Mouse (Mus musculus): ENCODE results near the gene 4930404H24Rik. TPM values are rescaled to one million over a fixed set of nuclear protein-coding genes. Genes with fewer than 3 reads are reported as not detected.

4930404H24Rik gene
- total RNA-seq, 1 experiment from 2014 or later: not detected

DNA sequence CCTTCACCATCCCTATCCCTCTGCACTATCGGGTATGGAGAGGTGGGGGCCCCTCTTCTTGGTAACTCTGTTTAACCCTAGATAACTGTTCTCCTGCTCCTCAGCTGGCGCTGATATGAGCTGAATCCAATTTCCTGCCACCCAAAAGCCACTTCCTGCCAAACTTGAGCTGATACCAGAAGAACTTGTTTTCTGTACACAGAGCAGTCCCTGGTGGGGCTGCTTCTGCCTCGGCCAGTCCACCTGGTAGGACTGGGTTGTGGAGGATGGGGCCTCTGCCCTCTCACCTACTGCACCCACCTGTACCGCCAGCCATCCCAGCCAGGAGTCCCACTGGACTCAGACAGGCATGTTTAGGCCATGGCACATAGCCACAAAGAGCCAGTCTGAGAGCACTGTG lies 3.2 kb downstream of the 4930404H24Rik start:
- ATAC-seq (replicated peaks in 1 of 2; ENCODE audit: insufficient read depth in 1 of 2, low FRiP score in 2 of 2, low TSS enrichment in 1 of 2, low read depth in 1 of 2, poor library complexity in 2 of 2, severe bottlenecking in 2 of 2): peak; percentile 9 to 13; a peak in 2 of 4 replicates

DNA sequence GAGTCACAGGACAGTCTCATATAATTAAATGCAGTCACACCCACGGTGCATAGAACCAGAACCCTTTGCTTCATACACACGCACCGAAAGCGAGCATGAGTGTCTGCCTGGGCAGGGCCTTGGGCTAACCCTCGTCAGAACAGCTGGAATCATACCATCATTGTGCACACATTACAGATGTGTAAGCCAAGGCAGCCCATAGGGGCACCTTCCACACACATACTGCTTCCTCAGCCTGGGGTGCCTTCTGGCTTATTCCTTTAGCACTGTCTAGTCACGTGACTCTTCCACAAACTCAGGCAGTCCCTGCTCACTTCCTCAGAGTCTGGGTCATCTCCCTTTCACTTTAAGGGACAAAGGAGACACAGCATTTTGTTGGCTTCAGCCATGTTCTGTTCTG lies 3.7 kb downstream of the 4930404H24Rik start:
- ATAC-seq (replicated peaks in 1 of 2; ENCODE audit: insufficient read depth in 1 of 2, low FRiP score in 2 of 2, low TSS enrichment in 1 of 2, low read depth in 1 of 2, poor library complexity in 2 of 2, severe bottlenecking in 2 of 2): no peak; a peak in 1 of 4 replicates

DNA sequence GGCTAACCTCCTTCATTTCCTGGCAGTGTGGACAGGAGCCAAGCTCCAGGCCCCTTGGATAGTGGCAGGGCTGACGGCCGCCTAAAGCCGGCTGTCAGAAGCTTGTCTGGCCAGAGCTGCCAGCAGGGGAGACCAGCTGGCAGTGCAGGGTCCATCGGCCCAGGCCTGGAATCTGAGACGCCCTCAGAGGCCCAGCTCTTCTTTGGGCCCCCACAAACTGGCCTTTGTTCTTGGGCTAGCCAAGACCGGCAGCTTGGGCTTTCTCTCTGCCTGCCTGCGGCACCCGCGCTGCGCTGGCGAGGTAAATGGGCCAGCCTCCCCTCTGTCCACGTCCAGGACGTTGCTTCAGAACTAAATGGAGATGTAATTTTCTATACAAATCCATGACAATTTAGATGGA lies 4.3 kb downstream of the 4930404H24Rik start:
- no peak for ATAC-seq (replicated peaks in 1 of 2; ENCODE audit: insufficient read depth in 1 of 2, low FRiP score in 2 of 2, low TSS enrichment in 1 of 2, low read depth in 1 of 2, poor library complexity in 2 of 2, severe bottlenecking in 2 of 2)

DNA sequence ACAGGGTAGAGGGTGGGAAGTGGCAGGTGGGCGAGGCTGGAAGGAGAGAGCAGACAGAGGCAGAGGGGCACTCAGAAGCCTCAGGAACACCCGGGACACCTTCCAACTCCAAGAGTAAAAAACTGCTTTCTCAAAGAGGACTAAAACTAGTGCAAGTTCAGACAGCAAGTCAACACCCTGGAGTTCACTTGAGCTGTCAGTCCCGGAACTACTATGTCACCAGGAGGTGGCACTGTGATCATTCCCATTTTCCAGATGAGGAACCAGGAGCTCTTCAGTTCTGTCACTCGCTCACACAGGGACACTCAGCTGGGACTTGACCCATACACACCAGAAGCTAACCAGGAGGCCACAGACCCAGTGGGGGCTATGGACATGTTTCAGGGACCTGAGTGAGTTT lies 6.6 kb downstream of the 4930404H24Rik start:
- ATAC-seq (replicated peaks in 1 of 2; ENCODE audit: insufficient read depth in 1 of 2, low FRiP score in 2 of 2, low TSS enrichment in 1 of 2, low read depth in 1 of 2, poor library complexity in 2 of 2, severe bottlenecking in 2 of 2): no peak

DNA sequence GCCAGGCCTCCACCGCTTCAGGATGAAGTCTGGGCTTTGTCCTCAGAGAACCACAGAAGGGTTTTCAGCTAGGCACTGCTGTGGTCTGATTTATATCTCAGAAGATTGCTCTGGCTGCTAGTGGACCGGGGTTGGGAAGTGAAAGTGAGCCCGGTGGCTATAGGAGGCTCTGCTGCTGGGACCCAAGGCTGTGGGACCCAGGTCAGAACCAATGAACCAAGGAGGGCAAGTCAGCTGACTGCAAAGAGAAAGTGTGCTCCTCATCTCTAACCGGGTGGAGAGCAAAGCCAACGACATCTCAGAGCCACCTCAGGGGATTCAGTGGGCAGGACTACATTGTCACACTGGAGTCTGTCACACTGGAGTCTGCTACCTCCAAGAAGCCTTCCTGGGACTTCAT lies 13.8 kb downstream of the 4930404H24Rik start:
- no peak for ATAC-seq (replicated peaks in 1 of 2; ENCODE audit: insufficient read depth in 1 of 2, low FRiP score in 2 of 2, low TSS enrichment in 1 of 2, low read depth in 1 of 2, poor library complexity in 2 of 2, severe bottlenecking in 2 of 2)

DNA sequence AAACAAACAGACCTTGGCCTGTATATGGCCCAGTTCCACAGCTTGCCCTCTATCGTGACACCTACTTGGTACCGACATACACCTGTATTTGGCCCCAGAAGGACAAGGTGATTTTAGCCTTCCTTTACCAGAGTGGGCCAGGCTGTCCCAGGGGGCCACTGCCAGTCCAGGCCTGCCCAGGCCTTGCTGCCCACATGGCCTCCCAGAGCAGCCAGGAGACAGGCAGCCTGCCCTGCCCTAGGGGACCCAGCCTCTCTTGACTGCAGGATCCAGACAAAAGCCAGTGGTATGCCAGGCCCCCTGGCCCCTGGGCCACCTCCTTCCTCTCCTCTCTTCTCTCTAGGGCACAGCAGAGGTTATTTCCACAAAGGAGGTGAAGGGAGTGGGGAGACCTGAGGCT lies 15.4 kb downstream of the 4930404H24Rik start:
- no peak for ATAC-seq (replicated peaks in 1 of 2; ENCODE audit: insufficient read depth in 1 of 2, low FRiP score in 2 of 2, low TSS enrichment in 1 of 2, low read depth in 1 of 2, poor library complexity in 2 of 2, severe bottlenecking in 2 of 2)

DNA sequence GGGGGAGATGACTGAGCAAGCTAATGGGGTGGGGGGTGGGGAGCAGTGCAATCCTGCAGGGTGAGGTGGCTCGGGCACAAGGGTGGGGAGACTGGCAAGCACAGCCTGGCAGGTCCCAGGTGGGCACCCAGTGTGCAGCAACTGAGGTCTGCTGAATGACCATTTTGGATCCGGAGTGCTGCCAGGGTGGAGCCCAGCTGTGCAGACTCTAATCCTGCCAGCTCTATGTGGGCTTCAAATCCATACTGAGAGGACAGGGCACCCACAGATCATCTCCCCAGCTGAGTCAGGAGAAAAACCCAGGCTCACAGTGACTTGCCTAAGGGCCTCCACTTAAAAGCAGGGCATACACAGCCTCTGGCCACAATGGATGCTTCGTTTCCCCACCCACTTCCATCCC lies 15.8 kb downstream of the 4930404H24Rik start:
- no peak for ATAC-seq (replicated peaks in 1 of 2; ENCODE audit: insufficient read depth in 1 of 2, low FRiP score in 2 of 2, low TSS enrichment in 1 of 2, low read depth in 1 of 2, poor library complexity in 2 of 2, severe bottlenecking in 2 of 2)

DNA sequence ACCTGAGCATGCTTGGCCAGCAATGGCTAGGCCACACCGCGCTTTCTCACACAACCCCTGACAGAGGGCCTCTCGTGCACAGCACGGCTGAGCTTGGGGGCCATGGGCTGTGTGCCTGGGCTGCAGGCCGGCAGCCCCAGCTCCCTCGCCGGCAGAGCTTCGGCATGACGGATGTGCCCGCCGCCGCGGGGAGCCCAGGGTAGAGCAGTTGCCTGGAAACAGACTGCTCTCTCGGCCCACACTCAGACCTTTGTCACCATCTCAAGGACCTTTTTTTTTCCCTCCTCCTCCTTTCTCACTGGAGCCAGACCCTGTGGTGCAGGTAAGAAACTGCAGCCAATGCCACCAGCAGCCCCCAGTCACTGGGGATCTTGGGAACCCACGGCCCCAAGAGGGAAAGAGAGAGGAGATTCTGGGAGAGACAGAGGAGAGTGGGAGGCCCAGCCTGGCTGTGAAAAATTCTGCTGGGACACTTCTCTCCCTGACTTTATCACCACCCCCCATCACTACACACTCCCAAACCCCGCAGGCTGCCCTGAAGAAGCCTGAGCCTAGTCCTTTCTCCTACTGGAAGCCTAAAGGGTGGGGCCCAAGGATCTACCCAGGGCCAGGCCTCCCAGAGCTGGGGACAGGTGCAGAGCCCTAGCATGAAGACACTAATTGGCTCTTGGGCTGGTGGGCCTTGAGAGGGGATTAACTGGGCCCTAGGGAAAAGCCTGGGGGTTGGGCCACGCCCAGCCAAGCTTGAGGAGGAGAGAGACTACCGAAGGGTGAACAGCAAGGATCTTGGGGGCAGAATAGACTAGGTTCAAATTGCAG lies 16.8 kb downstream of the 4930404H24Rik start:
- ATAC-seq (replicated peaks in 1 of 2; ENCODE audit: insufficient read depth in 1 of 2, low FRiP score in 2 of 2, low TSS enrichment in 1 of 2, low read depth in 1 of 2, poor library complexity in 2 of 2, severe bottlenecking in 2 of 2): peak; percentile 63 to 65; a peak in 3 of 4 replicates

DNA sequence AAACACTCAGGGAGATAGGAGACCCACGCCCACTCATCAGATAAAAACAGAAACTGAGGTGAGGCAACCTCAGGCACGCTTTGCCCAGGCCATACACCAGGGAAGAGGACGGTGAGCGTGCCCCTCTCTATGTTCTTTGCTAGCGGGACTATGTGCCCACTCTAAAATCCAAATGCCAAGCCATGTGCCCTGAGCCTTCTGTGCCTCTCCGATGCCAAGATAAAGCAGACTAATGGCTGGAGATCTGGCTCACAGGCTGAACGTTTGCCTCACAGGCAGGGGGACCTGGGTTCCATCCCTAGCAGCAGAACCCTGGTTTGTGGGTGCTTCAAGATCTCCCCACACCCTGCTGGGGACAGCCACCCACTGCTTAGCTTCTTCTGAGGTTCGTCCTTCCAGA lies 17.5 kb downstream of the 4930404H24Rik start:
- ATAC-seq (replicated peaks in 1 of 2; ENCODE audit: insufficient read depth in 1 of 2, low FRiP score in 2 of 2, low TSS enrichment in 1 of 2, low read depth in 1 of 2, poor library complexity in 2 of 2, severe bottlenecking in 2 of 2): no peak

DNA sequence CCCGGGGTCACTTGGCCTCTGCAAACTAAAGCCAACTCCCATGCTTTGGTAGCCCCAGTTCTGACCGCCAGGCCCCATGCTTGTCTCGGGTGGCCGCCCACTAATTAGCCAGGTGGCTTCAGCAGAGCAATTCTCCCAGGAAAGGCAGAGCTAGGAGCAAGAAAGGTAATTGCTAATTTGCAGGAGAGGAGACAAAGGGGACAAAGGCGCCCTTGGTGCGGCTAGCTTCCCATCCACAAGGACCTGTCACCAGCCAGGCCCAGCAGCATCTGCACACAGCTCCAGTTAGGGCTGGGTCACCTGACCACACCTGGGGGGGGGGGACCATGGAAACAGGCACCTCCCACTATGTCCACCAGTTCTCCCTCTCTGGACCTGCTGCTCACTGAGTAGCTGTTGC lies 19.0 kb downstream of the 4930404H24Rik start:
- no peak for ATAC-seq (replicated peaks in 1 of 2; ENCODE audit: insufficient read depth in 1 of 2, low FRiP score in 2 of 2, low TSS enrichment in 1 of 2, low read depth in 1 of 2, poor library complexity in 2 of 2, severe bottlenecking in 2 of 2)

DNA sequence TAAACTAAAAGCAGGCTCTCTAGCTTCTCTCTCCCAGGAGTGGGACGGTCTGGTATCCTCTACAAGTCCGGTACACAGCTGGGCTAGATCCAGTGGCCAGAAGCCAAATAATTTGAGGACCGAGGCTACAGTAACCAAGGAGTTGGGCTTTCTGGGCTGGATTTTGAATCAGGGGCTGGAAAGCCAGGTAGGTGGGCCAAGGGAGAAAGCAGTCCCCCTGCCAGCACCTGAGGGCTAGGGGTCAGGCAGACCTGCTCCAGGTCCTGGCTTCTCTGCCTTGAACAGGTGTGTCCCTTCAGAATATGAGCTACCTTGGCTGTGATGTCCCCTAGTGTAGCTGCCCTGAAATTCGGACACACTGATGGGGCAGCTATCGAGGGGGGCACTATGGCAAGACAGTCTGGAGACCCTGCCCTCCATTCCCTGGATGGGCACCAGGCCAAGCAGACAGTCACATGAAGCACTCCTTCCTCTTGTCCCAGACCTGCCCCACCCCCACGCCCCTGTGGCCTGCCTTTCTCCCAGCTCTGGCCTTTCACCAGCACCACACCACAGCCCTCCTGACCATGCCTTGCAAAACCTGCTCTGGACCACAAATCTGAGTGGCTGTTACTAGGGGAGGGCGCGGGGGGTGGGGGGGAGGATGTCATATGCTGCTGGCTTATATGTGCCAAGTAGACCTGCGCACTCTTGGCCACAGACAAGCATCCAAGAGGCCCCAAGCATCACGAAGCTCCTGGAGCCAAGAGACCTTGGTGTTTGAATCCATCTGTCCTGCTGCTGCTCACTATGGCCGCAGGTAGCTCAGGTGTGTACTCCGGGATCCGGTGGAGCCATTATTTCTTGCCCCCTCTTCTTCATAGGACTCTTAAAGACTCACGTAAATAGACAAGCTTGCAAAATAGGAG lies 20.1 kb downstream of the 4930404H24Rik start:
- no peak for ATAC-seq (replicated peaks in 1 of 2; ENCODE audit: insufficient read depth in 1 of 2, low FRiP score in 2 of 2, low TSS enrichment in 1 of 2, low read depth in 1 of 2, poor library complexity in 2 of 2, severe bottlenecking in 2 of 2)

DNA sequence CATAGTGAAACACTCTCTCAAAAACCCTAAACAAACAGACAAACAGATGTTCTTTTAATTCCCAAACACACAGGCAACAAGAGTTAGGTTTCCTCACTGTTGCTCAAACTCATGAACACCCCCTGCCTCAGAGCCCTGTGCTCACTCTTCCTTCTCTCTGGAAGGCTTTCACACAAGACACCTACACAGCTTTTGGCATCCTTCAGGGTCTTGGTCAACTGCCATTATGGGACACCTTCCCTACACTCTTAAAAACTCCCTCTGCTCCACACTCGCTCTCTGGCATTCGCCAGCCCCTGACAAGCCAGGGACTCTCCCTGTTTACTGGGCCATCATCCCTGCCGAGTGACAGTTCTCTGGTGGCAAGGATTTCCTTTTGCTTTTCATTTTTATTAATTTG lies 21.4 kb downstream of the 4930404H24Rik start:
- ATAC-seq (replicated peaks in 1 of 2; ENCODE audit: insufficient read depth in 1 of 2, low FRiP score in 2 of 2, low TSS enrichment in 1 of 2, low read depth in 1 of 2, poor library complexity in 2 of 2, severe bottlenecking in 2 of 2): no peak

DNA sequence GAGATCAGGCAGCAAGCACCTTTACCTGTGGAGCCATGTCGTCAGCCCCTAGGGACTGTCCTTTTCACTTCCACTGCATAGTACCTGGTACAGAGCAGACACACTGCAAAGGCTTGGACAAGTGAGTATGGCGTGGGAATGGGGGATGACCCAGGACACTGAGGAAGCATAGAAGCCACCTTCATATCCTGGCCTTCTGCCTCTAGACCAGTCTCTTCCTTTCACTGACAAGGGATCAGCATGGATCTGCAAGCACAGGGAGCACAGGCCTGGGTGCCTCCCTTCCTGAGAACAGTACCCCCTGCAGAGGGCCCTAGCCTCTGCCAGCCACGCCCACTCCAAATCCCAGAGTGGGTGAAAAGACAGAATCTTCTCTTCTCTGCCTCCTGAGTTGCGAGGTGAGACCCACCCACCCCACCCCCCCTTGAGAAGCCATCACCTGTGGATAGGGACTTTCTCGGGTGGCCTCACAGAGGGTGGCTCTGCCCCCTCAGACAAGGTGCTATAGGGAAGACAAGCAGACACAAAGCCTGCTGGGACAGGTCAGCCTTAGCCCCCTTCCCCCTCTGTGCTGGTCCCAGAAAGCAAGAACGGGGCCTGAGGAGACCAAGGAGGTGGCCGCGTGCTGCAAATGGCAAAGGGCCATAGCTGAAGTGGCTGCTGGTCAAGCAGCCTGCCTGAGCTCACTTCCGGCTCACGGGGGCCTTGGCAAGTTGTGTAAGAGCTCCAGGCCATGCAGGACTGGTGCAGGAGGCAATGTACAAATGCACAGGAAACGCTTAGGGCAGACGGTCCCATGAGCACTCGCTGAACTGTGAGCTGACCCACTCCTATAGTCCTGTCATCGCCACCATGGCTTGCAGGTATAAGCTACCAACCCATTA lies 22.1 kb downstream of the 4930404H24Rik start:
- ATAC-seq (replicated peaks in 1 of 2; ENCODE audit: insufficient read depth in 1 of 2, low FRiP score in 2 of 2, low TSS enrichment in 1 of 2, low read depth in 1 of 2, poor library complexity in 2 of 2, severe bottlenecking in 2 of 2): no peak

DNA sequence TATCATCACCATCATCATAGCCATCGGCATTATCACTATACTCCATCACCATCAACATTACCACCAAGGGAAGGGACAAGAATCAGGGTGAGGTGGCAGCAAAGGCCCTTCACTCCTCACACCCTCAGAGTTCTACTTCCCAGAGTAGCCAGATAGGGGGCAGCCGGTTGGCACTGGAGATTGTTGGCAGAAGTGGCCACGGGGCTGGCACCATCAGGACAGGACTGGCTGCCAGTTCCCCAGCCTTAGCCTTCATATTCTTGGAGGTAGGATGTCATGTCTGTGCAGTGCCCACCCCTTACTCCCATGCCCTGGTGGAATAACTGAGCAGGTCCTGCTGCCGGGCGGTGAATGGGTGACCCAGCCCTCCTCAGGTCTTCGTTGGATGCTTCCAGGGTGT lies 23.0 kb downstream of the 4930404H24Rik start:
- ATAC-seq (replicated peaks in 1 of 2; ENCODE audit: insufficient read depth in 1 of 2, low FRiP score in 2 of 2, low TSS enrichment in 1 of 2, low read depth in 1 of 2, poor library complexity in 2 of 2, severe bottlenecking in 2 of 2): no peak

DNA sequence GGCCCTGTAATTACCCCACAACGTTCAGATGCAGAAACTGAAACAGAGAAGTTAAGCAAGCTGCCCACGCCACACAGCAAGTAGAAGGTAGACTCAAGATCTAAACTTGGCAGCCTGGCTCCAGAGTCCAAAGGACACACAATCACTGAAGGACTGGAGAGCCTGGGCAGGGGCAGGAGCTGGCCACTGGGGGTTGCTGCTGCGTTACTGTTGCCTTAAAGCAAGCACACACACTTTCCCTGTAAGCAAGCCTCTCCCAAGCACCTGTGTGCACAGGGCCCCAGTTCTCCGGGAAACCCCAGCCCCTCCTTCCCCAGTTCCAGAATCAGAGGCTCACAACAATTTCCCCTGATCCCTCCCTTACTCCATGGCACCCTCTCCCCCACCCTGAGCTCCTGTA lies 24.4 kb downstream of the 4930404H24Rik start:
- no peak for ATAC-seq (replicated peaks in 1 of 2; ENCODE audit: insufficient read depth in 1 of 2, low FRiP score in 2 of 2, low TSS enrichment in 1 of 2, low read depth in 1 of 2, poor library complexity in 2 of 2, severe bottlenecking in 2 of 2)

DNA sequence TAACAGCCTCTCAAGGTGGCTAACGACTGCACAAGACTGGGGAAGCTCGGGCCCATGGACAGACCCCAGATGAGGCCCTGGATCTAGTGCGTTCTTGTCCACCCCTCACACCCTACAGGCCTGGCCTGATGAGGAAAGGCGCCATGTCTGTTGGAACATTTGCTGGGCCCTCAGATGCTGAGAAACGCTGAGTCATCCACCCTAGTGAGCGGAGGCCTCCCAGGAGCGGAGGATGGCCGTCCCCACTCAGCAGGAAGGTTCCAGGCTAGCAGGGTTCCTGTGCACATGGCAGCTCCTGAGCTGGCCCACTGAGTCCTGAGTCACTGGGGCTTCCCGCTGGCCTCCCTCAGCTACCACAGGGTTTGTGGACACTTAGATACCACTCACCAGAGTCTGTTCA lies 27.5 kb downstream of the 4930404H24Rik start:
- ATAC-seq (replicated peaks in 1 of 2; ENCODE audit: insufficient read depth in 1 of 2, low FRiP score in 2 of 2, low TSS enrichment in 1 of 2, low read depth in 1 of 2, poor library complexity in 2 of 2, severe bottlenecking in 2 of 2): peak in 1 of 2 experiments; percentile 39; a peak in 1 of 4 replicates

DNA sequence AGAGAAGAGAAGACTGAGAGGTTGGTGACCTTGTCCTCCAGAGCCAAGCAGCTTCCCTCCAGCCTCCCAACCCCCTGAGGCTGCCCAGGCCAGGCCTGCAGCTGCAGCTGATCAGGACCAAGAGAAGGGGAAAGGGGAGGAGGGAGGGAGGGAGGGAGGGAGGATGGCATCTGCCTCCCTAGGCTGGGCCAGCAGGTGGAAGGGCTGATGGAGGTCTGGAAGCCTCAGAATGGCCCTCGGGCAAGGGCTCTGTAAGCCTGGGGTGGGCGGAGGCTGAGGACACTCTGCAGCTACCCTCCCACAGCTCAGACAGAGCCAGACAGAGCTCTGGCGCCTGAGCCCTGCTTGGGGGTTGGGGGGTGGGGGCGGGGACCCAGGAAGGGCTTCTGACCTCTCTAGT lies 29.7 kb downstream of the 4930404H24Rik start:
- ATAC-seq (replicated peaks in 1 of 2; ENCODE audit: insufficient read depth in 1 of 2, low FRiP score in 2 of 2, low TSS enrichment in 1 of 2, low read depth in 1 of 2, poor library complexity in 2 of 2, severe bottlenecking in 2 of 2): no peak

All from hematopoietic stem cell, adult 5-6 weeks (primary cell).